Mouse (Mus musculus): ENCODE results near the gene Aurkaip1.

Gene Aurkaip1

DNA sequence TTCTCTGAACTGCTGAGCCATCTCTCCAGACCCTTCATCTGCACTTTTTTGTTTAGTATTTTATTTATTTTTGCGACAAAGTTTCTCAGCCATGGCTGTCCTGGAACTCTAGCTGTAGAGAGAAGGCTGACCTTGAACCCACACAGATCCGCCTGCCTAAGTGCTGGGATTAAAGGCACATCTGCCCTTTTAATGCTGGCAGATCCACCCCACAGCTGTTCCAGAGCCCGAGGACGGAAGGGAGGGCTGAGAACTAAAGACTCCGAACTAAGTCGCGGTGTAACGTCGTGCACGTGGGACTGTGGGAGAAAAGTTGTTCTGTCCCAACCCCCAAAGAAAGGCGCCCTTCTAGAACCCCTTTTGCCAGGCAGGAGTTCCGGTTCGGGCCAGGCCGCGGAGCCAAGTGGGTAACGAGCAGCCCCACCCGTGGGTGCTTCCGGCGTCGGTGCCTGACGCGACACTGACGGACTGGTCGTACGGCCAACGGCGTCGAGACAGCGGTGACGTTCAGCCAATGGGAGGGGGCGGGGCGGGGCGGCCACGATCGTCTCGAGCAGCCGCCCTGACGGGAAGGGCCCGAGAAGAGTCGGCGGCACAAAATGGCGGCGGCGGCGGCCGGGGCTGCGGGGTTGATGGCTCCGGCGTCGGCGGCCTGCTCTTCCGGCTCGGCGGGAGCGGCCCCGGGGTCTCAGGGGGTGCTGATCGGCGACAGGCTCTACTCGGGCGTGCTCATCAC is 19.0 kb upstream of the Aurkaip1 start, which contains the start of gene Ccnl2:
Gene Ccnl2 (plus strand): TSS at position 561 of the 736 bp plus-strand sequence.
- Histone ChIP-seq H3K9me3 (ENCODE audit: low read length) (no peaks in the 10 kb centered on the region), H3K4me1 (replicated peaks; ENCODE audit: low read depth, low read length) (peaks cover 52% of the 10 kb centered on the region), H3K27me3 (ENCODE audit: insufficient read depth, low read length) (no peaks in the 10 kb centered on the region), H3K36me3 (ENCODE audit: insufficient read depth, low read length) (peaks cover 83% of the 10 kb centered on the region), H3K4me3 (replicated peaks; ENCODE audit: low read length) (peak within 1 kb of the TSS; percentile 94)
- TF ChIP-seq CTCF (conservative IDR thresholded peaks at IDR 0.05; ENCODE audit: low read length) (no peak), NANOG (IDR thresholded peaks at IDR 0.05; ENCODE audit: borderline replicate concordance, low read length) (no peak), POU5F1 (IDR thresholded peaks at IDR 0.05; ENCODE audit: borderline replicate concordance, low read length) (no peak)

DNA sequence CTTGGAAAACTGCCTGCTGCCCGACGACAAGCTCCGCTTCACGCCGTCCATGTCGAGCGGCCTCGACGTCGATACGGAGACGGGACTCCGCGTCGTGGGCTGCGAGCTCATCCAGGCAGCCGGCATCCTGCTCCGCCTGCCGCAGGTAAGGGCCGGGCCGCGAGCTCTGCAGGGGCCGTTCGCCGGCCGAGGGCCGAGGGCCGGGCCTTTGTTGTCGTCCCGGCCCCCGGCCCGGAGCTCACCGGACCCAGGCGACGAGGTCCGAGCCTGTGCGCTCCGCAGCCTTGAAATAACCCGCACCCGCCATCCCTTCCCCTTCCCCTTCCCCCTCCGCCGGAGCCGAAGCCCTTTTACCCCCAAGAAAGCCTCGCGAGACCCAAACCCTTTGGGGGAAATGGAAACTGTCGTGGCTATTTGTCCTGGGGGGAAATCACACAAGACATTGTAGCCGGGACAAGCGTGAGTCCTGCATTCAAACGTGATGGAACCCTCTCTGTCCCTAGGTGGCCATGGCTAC is 18.3 kb upstream of the Aurkaip1 start:
- no peaks in the 10 kb centered on the region for H3K27me3 ChIP-seq (ENCODE audit: insufficient read depth, low read length)
- H3K4me1 ChIP-seq (replicated peaks; ENCODE audit: low read depth, low read length): peaks cover 58% of the 10 kb centered on the region
- H3K9me3 ChIP-seq (ENCODE audit: low read length): no peaks in the 10 kb centered on the region
- peaks cover 83% of the 10 kb centered on the region for H3K36me3 ChIP-seq (ENCODE audit: insufficient read depth, low read length)
- peak overlapping the region; percentile 94 for H3K4me3 ChIP-seq (replicated peaks; ENCODE audit: low read length)
- TF ChIP-seq NANOG (IDR thresholded peaks at IDR 0.05; ENCODE audit: borderline replicate concordance, low read length): no peak
- no peak for TF ChIP-seq CTCF (conservative IDR thresholded peaks at IDR 0.05; ENCODE audit: low read length)

DNA sequence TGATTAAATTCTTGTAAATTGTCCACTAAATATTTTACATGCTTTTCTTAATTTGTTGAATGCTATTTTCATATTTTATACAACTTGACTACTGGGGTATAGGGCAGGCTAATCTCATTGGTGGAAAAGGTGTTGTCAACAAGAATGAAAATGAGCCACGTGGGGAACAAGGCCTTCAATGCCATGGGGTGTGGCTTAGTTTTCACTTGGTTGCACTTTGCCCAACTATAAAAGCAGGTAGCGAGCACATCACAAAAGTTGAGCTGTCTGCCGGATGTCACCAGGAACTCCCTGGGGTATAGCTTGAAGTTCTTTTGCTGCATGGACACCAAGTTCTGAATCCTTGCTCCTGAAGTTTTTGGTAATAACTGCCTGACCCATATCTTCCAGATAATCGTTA is 13.5 kb upstream of the Aurkaip1 start:
- Histone ChIP-seq H3K27me3 (ENCODE audit: insufficient read depth, low read length) (no peaks in the 10 kb centered on the region), H3K9me3 (ENCODE audit: low read length) (no peaks in the 10 kb centered on the region), H3K4me1 (replicated peaks; ENCODE audit: low read depth, low read length) (peaks cover 56% of the 10 kb centered on the region), H3K4me3 (replicated peaks; ENCODE audit: low read length) (no peak overlapping the region), H3K36me3 (ENCODE audit: insufficient read depth, low read length) (peaks cover 93% of the 10 kb centered on the region)
- TF ChIP-seq POU5F1 (IDR thresholded peaks at IDR 0.05; ENCODE audit: borderline replicate concordance, low read length): no peak
- no peak for TF ChIP-seq CTCF (conservative IDR thresholded peaks at IDR 0.05; ENCODE audit: low read length)
- TF ChIP-seq NANOG (IDR thresholded peaks at IDR 0.05; ENCODE audit: borderline replicate concordance, low read length): no peak

DNA sequence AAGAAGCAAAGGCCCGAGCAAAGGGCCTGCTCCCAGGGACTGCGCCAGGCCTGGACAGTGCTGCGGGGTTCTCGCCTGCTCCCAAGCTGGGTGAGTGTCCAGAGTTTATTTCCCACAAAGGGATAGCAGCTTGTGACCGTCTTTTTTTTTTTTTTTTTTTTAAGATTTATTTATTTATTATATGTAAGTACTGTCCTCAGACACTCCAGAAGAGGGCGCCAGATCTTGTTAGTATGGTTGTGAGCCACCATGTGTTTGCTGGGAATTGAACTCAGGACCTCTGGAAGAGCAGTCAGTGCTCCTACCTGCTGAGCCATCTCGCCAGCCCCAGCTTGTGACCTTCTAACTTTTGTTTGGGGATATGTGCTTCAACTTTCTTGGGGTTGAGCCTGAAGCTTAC is 10.0 kb upstream of the Aurkaip1 start:
- no peak for TF ChIP-seq NANOG (IDR thresholded peaks at IDR 0.05; ENCODE audit: borderline replicate concordance, low read length)
- TF ChIP-seq POU5F1 (IDR thresholded peaks at IDR 0.05; ENCODE audit: borderline replicate concordance, low read length): no peak
- no peak; the same call in 1 of the 2 replicates for TF ChIP-seq CTCF (conservative IDR thresholded peaks at IDR 0.05; ENCODE audit: low read length)
- peaks cover 49% of the 10 kb centered on the region for H3K4me1 ChIP-seq (replicated peaks; ENCODE audit: low read depth, low read length)
- no peak overlapping the region for H3K4me3 ChIP-seq (replicated peaks; ENCODE audit: low read length)
- peaks cover 99% of the 10 kb centered on the region for H3K36me3 ChIP-seq (ENCODE audit: insufficient read depth, low read length)
- H3K9me3 ChIP-seq (ENCODE audit: low read length): no peaks in the 10 kb centered on the region
- no peaks in the 10 kb centered on the region for H3K27me3 ChIP-seq (ENCODE audit: insufficient read depth, low read length)

DNA sequence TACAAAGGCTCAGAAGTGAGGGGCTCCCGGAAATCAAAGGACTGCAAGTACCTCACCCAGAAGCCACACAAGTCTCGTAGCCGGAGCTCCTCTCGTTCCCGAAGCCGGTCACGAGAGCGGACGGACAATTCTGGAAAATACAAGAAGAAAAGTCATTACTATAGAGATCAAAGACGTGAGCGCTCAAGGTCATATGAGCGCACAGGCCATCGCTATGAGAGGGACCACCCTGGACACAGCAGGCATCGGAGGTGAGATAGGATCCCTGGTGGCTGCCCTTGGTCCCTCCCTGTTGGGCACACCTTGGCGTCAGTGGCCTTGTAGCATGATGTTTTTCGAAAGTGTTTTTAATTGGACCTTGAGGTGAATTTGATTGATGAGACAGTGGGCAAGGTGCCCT is 7.6 kb upstream of the Aurkaip1 start:
- TF ChIP-seq CTCF (conservative IDR thresholded peaks at IDR 0.05; ENCODE audit: low read length): no peak
- TF ChIP-seq POU5F1 (IDR thresholded peaks at IDR 0.05; ENCODE audit: borderline replicate concordance, low read length): no peak
- no peak for TF ChIP-seq NANOG (IDR thresholded peaks at IDR 0.05; ENCODE audit: borderline replicate concordance, low read length)
- Histone ChIP-seq H3K36me3 (ENCODE audit: insufficient read depth, low read length) (peaks cover 97% of the 10 kb centered on the region), H3K9me3 (ENCODE audit: low read length) (no peaks in the 10 kb centered on the region), H3K27me3 (ENCODE audit: insufficient read depth, low read length) (no peaks in the 10 kb centered on the region), H3K4me1 (replicated peaks; ENCODE audit: low read depth, low read length) (peaks cover 35% of the 10 kb centered on the region), H3K4me3 (replicated peaks; ENCODE audit: low read length) (no peak overlapping the region)

DNA sequence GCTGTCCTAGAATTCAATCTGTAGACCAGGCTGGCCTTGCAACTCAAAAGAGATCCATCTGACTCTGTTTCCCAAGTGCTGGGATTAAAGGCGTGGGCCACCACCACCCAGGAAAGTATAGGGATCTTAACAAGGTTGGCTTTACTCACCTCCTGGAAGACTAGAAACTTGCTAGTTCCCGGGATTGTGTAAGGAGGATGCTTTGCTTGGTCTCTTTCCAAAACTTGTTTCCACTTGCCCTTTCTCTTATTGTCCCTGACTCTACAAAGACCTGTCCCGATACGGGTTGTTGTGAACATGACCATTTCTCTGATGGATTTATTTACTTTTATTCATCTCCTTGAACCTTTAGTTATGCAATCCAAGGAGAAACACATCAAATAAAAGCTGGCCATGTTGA is 1.2 kb upstream of the Aurkaip1 start:
- TF ChIP-seq POU5F1 (IDR thresholded peaks at IDR 0.05; ENCODE audit: borderline replicate concordance, low read length): no peak
- no peak for TF ChIP-seq CTCF (conservative IDR thresholded peaks at IDR 0.05; ENCODE audit: low read length)
- no peak for TF ChIP-seq NANOG (IDR thresholded peaks at IDR 0.05; ENCODE audit: borderline replicate concordance, low read length)
- H3K4me1 ChIP-seq (replicated peaks; ENCODE audit: low read depth, low read length): peaks cover 46% of the 10 kb centered on the region
- H3K4me3 ChIP-seq (replicated peaks; ENCODE audit: low read length): no peak overlapping the region
- no peaks in the 10 kb centered on the region for H3K27me3 ChIP-seq (ENCODE audit: insufficient read depth, low read length)
- H3K36me3 ChIP-seq (ENCODE audit: insufficient read depth, low read length): peaks cover 48% of the 10 kb centered on the region
- no peaks in the 10 kb centered on the region for H3K9me3 ChIP-seq (ENCODE audit: low read length)

DNA sequence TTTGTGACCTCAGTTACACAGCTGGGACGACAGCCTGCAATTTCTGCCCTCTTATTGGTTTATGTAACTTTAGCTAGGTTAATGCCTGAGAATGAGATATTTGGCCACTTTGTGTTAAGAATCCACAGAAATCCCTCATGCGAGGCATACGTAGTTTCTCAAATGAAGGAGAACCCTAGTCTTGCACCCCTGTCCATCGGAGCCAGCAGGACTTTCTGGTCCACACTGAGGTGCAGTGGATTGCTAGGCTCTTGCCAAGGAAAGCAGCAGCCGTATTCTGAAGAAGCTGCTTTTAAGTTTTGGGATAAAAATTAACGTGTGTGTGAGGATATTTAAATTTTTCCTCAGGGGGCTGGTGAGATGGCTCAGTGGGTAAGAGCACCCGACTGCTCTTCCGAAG is 476 bp upstream of the Aurkaip1 start:
- TF ChIP-seq NANOG (IDR thresholded peaks at IDR 0.05; ENCODE audit: borderline replicate concordance, low read length) (no peak), CTCF (conservative IDR thresholded peaks at IDR 0.05; ENCODE audit: low read length) (no peak), POU5F1 (IDR thresholded peaks at IDR 0.05; ENCODE audit: borderline replicate concordance, low read length) (no peak)
- no peaks in the 10 kb centered on the region for H3K9me3 ChIP-seq (ENCODE audit: low read length)
- no peaks in the 10 kb centered on the region for H3K27me3 ChIP-seq (ENCODE audit: insufficient read depth, low read length)

DNA sequence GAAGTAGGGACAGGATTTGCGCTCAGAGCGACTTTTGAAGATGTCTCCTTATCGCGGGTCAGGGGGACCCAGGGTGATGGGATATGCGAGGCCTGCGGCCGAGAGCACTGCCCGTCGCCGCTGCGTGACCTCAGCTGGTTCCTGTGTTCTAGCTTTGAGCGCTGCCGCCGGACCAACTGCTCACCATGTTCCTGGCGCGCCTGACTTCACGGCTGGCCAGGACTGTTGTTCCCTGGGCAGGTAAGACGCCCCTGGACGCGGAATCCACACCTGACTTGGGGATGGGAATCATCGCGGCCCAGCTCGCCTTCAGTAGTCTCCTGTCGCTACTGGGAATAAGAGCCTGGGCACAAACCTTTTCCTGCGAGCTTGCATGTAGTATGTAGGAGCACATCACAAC is 759 bp downstream of the Aurkaip1 start:
- Histone ChIP-seq H3K9me3 (ENCODE audit: low read length) (no peaks in the 10 kb centered on the region), H3K4me1 (replicated peaks; ENCODE audit: low read depth, low read length) (peaks cover 41% of the 10 kb centered on the region), H3K4me3 (replicated peaks; ENCODE audit: low read length) (peak overlapping the region; percentile 94), H3K36me3 (ENCODE audit: insufficient read depth, low read length) (peaks cover 30% of the 10 kb centered on the region), H3K27me3 (ENCODE audit: insufficient read depth, low read length) (no peaks in the 10 kb centered on the region)
- TF ChIP-seq NANOG (IDR thresholded peaks at IDR 0.05; ENCODE audit: borderline replicate concordance, low read length) (no peak), POU5F1 (IDR thresholded peaks at IDR 0.05; ENCODE audit: borderline replicate concordance, low read length) (no peak)

More for the DNA sequence above, 476 bp upstream of the Aurkaip1 start:
- peak overlapping the region; percentile 54 for H3K4me3 ChIP-seq (replicated peaks; ENCODE audit: low read length)
- H3K4me1 ChIP-seq (replicated peaks; ENCODE audit: low read depth, low read length): peaks cover 44% of the 10 kb centered on the region
- peaks cover 41% of the 10 kb centered on the region for H3K36me3 ChIP-seq (ENCODE audit: insufficient read depth, low read length)
